Mouse (Mus musculus): ENCODE measurements around the gene Mrps34. TPM values are rescaled to one million over a fixed set of nuclear protein-coding genes. Genes with fewer than 3 reads are reported as not detected.

Mrps34 gene
- polyA plus RNA-seq, 1 experiment from 2014 or later = 76.9 TPM

DNA sequence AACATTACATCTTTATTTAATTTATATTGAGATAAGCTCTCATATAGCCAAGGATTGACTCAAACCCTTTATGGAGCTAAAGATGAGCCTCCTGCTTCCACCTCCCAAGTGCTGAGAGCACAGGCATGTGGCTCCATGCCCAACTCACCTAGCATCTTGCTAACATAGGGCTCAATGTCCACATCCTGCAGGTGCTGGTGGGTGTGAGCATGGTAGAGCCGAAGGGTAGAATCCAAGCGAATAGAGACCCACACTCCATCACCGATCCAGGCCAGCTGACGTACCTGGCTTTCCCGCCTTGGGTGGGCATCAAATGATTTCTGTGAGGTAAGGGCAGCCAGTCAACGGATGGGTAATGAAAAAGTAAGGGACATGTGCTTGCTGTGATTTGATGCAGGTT lies 5.1 kb downstream of the Mrps34 start:
- 90% methylated on average over 6 of the region's 6 CpGs for WGBS
- Histone ChIP-seq H3K36me3 (ENCODE audit: control insufficient read depth, insufficient read depth, low read length) (peaks cover 26% of the 10 kb centered on the region), H3K27ac (ENCODE audit: low read depth, low read length) (no peak overlapping the region)

DNA sequence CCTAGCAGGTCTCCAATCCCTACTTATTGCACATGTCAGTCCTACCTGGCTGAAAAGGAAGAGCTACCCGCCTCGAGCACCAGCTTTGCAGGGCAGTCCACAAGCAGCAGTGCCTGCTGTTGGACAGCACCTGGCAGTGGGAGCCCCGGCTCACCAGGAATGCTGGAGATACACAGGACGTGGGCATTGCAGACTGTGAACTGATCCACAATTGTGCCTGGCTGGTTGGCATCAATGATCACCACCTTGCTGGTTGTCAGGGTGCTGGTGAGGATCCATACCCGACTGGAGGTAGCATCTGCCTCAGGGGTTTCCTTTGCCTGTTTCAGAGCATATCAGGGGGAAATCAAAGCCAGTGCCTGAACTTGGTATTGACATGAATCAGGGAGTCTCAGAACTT lies 7.2 kb downstream of the Mrps34 start:
- H3K4me2 ChIP-seq (ENCODE audit: low read depth, low read length, severe bottlenecking) = no peak overlapping the region
- H3K27me3 ChIP-seq (ENCODE audit: control insufficient read depth, insufficient read depth, low read length) = no peaks in the 10 kb centered on the region
- ATAC-seq (replicated peaks; ENCODE audit: low FRiP score) (no peak), DNase-seq (ENCODE audit: low spot score) (no peak)
- H3K9ac ChIP-seq (ENCODE audit: low read length) = no peak overlapping the region
- 93% methylated on average over 5 of the region's 5 CpGs for WGBS
- peaks cover 28% of the 10 kb centered on the region for H3K36me3 ChIP-seq (ENCODE audit: control insufficient read depth, insufficient read depth, low read length)
- peaks cover 3% of the 10 kb centered on the region; the same call in 1 of the 2 replicates for H3K4me1 ChIP-seq (replicated peaks; ENCODE audit: control insufficient read depth, insufficient read depth, low read length)
- no peak overlapping the region for H3K27ac ChIP-seq (ENCODE audit: low read depth, low read length)
- no peaks in the 10 kb centered on the region for H3K9me3 ChIP-seq (ENCODE audit: control insufficient read depth, low read length)
- no peak overlapping the region for H3K4me3 ChIP-seq (ENCODE audit: low read depth, low read length)

More for the DNA sequence above, 5.1 kb downstream of the Mrps34 start:
- no peaks in the 10 kb centered on the region for H3K27me3 ChIP-seq (ENCODE audit: control insufficient read depth, insufficient read depth, low read length)
- H3K9ac ChIP-seq (ENCODE audit: low read length) = no peak overlapping the region
- no peaks in the 10 kb centered on the region for H3K9me3 ChIP-seq (ENCODE audit: control insufficient read depth, low read length)
- H3K4me1 ChIP-seq (replicated peaks; ENCODE audit: control insufficient read depth, insufficient read depth, low read length) = peaks cover 14% of the 10 kb centered on the region; the same call in 1 of the 2 replicates
- H3K4me2 ChIP-seq (ENCODE audit: low read depth, low read length, severe bottlenecking) = no peak overlapping the region
- H3K4me3 ChIP-seq (ENCODE audit: low read depth, low read length) = no peak overlapping the region
- no peak for ATAC-seq (replicated peaks; ENCODE audit: low FRiP score)
- DNase-seq (ENCODE audit: low spot score) = no peak

DNA sequence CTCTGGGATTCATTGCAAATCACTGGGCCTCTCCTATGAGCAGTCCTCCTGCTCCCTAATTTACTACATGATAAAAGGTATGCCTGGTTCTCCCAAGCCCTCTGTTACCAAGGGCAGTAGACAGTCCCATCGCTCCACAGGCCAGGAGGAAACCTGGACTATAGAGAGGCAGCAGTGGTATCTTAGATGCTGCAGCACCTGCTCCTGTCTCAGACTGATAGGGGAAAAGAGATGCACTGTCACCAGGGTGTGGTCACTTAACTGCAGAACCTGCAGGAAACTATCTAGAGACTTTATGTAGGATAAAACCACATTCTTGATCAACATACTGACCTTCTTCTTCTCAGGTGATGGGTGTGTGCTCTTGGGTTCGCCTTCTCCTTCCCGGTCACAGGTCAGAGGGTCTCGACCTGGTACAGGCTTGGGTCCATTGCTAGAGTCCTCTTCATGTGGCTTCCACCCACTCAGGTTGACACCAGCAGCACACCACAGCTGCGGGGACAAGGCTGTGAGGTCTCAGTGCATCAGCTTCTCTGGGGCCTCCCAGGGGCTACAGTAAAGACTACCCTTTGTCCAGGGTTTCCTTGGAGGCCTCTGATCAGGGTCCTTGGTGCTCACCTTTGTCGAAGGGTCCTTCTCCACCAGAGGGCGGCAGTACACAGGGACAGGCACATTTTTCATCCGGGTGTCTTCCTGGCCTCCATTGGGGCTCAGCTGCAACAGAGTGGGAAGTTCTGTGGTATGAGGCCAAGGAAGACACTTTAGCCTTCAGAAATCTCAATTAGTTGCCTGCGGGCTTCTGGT lies 8.0 kb downstream of the Mrps34 start:
- H3K4me2 ChIP-seq (ENCODE audit: low read depth, low read length, severe bottlenecking) = no peak overlapping the region
- DNase-seq (ENCODE audit: low spot score) = no peak
- no peak overlapping the region for H3K4me3 ChIP-seq (ENCODE audit: low read depth, low read length)
- H3K27me3 ChIP-seq (ENCODE audit: control insufficient read depth, insufficient read depth, low read length) = no peaks in the 10 kb centered on the region
- no peaks in the 10 kb centered on the region for H3K4me1 ChIP-seq (replicated peaks; ENCODE audit: control insufficient read depth, insufficient read depth, low read length)
- ATAC-seq (replicated peaks; ENCODE audit: low FRiP score) = no peak
- 67% methylated on average over 9 of the region's 9 CpGs for WGBS
- no peaks in the 10 kb centered on the region for H3K9me3 ChIP-seq (ENCODE audit: control insufficient read depth, low read length)
- H3K27ac ChIP-seq (ENCODE audit: low read depth, low read length) = no peak overlapping the region
- peaks cover 29% of the 10 kb centered on the region for H3K36me3 ChIP-seq (ENCODE audit: control insufficient read depth, insufficient read depth, low read length)
- no peak overlapping the region for H3K9ac ChIP-seq (ENCODE audit: low read length)

- Histone ChIP-seq H3K4me2 (ENCODE audit: low read depth, low read length, severe bottlenecking) (no peak overlapping the region), H3K9ac (ENCODE audit: low read length) (no peak overlapping the region), H3K27me3 (ENCODE audit: control insufficient read depth, insufficient read depth, low read length) (no peaks in the 10 kb centered on the region), H3K9me3 (ENCODE audit: control insufficient read depth, low read length) (no peaks in the 10 kb centered on the region), H3K4me1 (replicated peaks; ENCODE audit: control insufficient read depth, insufficient read depth, low read length) (no peaks in the 10 kb centered on the region), H3K27ac (ENCODE audit: low read depth, low read length) (no peak overlapping the region), H3K4me3 (ENCODE audit: low read depth, low read length) (no peak overlapping the region), H3K36me3 (ENCODE audit: control insufficient read depth, insufficient read depth, low read length) (peaks cover 29% of the 10 kb centered on the region)
- ATAC-seq (replicated peaks; ENCODE audit: low FRiP score) (no peak), DNase-seq (ENCODE audit: low spot score) (no peak)
- 91% methylated on average over 9 of the region's 9 CpGs for WGBS
Observed at GRCm38 (mm10) chr17:24903767-24904166, 8.9 kb downstream of the Mrps34 start.

GRCm38 (mm10) chr17:24907591-24907990 lies 12.7 kb downstream of the Mrps34 start:
- Histone ChIP-seq H3K4me2 (ENCODE audit: low read depth, low read length, severe bottlenecking) (no peak overlapping the region), H3K9ac (ENCODE audit: low read length) (no peak overlapping the region), H3K4me1 (replicated peaks; ENCODE audit: control insufficient read depth, insufficient read depth, low read length) (no peaks in the 10 kb centered on the region), H3K4me3 (ENCODE audit: low read depth, low read length) (no peak overlapping the region), H3K27me3 (ENCODE audit: control insufficient read depth, insufficient read depth, low read length) (no peaks in the 10 kb centered on the region), H3K36me3 (ENCODE audit: control insufficient read depth, insufficient read depth, low read length) (peaks cover 27% of the 10 kb centered on the region), H3K9me3 (ENCODE audit: control insufficient read depth, low read length) (no peaks in the 10 kb centered on the region), H3K27ac (ENCODE audit: low read depth, low read length) (no peak overlapping the region)
- DNase-seq (ENCODE audit: low spot score) = no peak
- WGBS = 92% methylated on average over 2 of the region's 2 CpGs
- no peak for ATAC-seq (replicated peaks; ENCODE audit: low FRiP score)

GRCm38 (mm10) chr17:24913984-24914383 lies 19.1 kb downstream of the Mrps34 start:
- Histone ChIP-seq H3K4me2 (ENCODE audit: low read depth, low read length, severe bottlenecking) (no peak overlapping the region), H3K27me3 (ENCODE audit: control insufficient read depth, insufficient read depth, low read length) (no peaks in the 10 kb centered on the region), H3K9me3 (ENCODE audit: control insufficient read depth, low read length) (no peaks in the 10 kb centered on the region), H3K9ac (ENCODE audit: low read length) (no peak overlapping the region), H3K4me1 (replicated peaks; ENCODE audit: control insufficient read depth, insufficient read depth, low read length) (no peaks in the 10 kb centered on the region), H3K4me3 (ENCODE audit: low read depth, low read length) (no peak overlapping the region), H3K36me3 (ENCODE audit: control insufficient read depth, insufficient read depth, low read length) (peaks cover 19% of the 10 kb centered on the region), H3K27ac (ENCODE audit: low read depth, low read length) (no peak overlapping the region)
- ATAC-seq (replicated peaks; ENCODE audit: low FRiP score) = no peak
- no peak for DNase-seq (ENCODE audit: low spot score)

DNA sequence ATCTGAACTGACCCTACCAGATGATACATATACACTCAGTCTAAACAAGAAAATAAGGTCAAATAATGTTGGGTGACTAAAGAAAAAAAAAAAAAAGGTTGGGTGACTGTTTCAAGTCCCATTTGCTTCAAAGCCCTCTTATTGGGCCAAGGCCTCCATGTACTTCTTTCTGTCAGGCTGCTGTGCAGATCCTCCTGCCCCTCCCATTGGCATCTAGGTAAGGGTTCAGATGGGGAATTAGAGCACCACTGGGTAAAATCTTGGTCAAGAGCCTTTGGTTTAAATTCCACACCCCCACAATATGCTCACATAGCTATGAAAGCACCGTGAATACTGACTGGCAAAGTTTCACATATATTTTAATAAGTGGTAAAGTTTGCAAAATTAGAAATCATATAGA lies 28.3 kb downstream of the Mrps34 start:
- Histone ChIP-seq H3K36me3 (ENCODE audit: control insufficient read depth, insufficient read depth, low read length) (peaks cover 7% of the 10 kb centered on the region; the same call in 1 of the 2 replicates), H3K4me1 (replicated peaks; ENCODE audit: control insufficient read depth, insufficient read depth, low read length) (no peaks in the 10 kb centered on the region), H3K9me3 (ENCODE audit: control insufficient read depth, low read length) (no peaks in the 10 kb centered on the region), H3K9ac (ENCODE audit: low read length) (no peak overlapping the region), H3K4me3 (ENCODE audit: low read depth, low read length) (no peak overlapping the region), H3K27ac (ENCODE audit: low read depth, low read length) (no peak overlapping the region), H3K27me3 (ENCODE audit: control insufficient read depth, insufficient read depth, low read length) (no peaks in the 10 kb centered on the region), H3K4me2 (ENCODE audit: low read depth, low read length, severe bottlenecking) (no peak overlapping the region)
- no peak for DNase-seq (ENCODE audit: low spot score)
- 94% methylated on average over 1 of the region's 1 CpGs for WGBS
- no peak for ATAC-seq (replicated peaks; ENCODE audit: low FRiP score)

DNA sequence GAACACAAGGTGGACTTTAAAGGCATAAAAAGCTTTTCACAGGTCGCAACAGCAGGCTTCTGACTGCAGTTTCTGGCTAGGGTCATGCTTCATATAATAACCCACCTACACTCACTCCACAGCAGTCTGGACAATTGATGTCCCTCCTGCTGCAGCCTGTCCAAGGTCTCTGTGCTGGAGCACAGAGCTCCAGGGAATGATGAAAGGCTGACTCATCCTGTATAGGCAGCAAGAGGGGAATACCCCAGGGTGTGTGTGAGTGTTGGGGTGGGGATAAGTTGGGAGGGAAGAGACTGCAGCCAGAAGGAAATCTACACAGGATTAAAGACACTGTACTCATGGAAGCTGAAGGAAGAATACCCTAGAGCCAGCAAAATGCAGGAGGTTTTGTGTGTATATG lies 34.6 kb downstream of the Mrps34 start:
- WGBS = 86% methylated on average over 1 of the region's 1 CpGs
- no peaks in the 10 kb centered on the region for H3K9me3 ChIP-seq (ENCODE audit: control insufficient read depth, low read length)
- H3K4me3 ChIP-seq (ENCODE audit: low read depth, low read length) = no peak overlapping the region
- no peak for ATAC-seq (replicated peaks; ENCODE audit: low FRiP score)
- no peaks in the 10 kb centered on the region for H3K27me3 ChIP-seq (ENCODE audit: control insufficient read depth, insufficient read depth, low read length)
- no peak overlapping the region for H3K9ac ChIP-seq (ENCODE audit: low read length)
- no peak overlapping the region for H3K27ac ChIP-seq (ENCODE audit: low read depth, low read length)
- H3K36me3 ChIP-seq (ENCODE audit: control insufficient read depth, insufficient read depth, low read length) = peaks cover 2% of the 10 kb centered on the region; the same call in 1 of the 2 replicates
- H3K4me1 ChIP-seq (replicated peaks; ENCODE audit: control insufficient read depth, insufficient read depth, low read length) = no peaks in the 10 kb centered on the region
- DNase-seq (ENCODE audit: low spot score) = no peak
- H3K4me2 ChIP-seq (ENCODE audit: low read depth, low read length, severe bottlenecking) = no peak overlapping the region

- WGBS = 92% methylated on average over 4 of the region's 4 CpGs
- Histone ChIP-seq H3K4me2 (ENCODE audit: low read depth, low read length, severe bottlenecking) (no peak overlapping the region), H3K27ac (ENCODE audit: low read depth, low read length) (no peak overlapping the region), H3K36me3 (ENCODE audit: control insufficient read depth, insufficient read depth, low read length) (no peaks in the 10 kb centered on the region; the same call in 1 of the 2 replicates), H3K4me3 (ENCODE audit: low read depth, low read length) (no peak overlapping the region), H3K4me1 (replicated peaks; ENCODE audit: control insufficient read depth, insufficient read depth, low read length) (peaks cover 9% of the 10 kb centered on the region), H3K27me3 (ENCODE audit: control insufficient read depth, insufficient read depth, low read length) (no peaks in the 10 kb centered on the region), H3K9ac (ENCODE audit: low read length) (no peak overlapping the region), H3K9me3 (ENCODE audit: control insufficient read depth, low read length) (no peaks in the 10 kb centered on the region)
- DNase-seq (ENCODE audit: low spot score) (no peak), ATAC-seq (replicated peaks; ENCODE audit: low FRiP score) (no peak)
Observed at GRCm38 (mm10) chr17:24932431-24932830, 37.5 kb downstream of the Mrps34 start.

Data from forebrain, embryonic 11.5 days (tissue).